Mouse (Mus musculus): ENCODE data around the gene Golim4. TPM values are rescaled to one million over a fixed set of nuclear protein-coding genes. Genes with fewer than 3 reads are reported as not detected.

The Golim4 gene
- total and polyA plus RNA-seq, 3 experiments, result 12.9 to 30.2 TPM; not detected in 1

GRCm38 (mm10) chr3:75930659-75931225, 26.0 kb downstream of the Golim4 start:
- Histone ChIP-seq H3K4me3 (ENCODE audit: control insufficient read depth in 1 of 2, insufficient read depth in 1 of 2, low read depth in 2 of 2, low read length in 2 of 2) (no peak overlapping the region), H3K4me1 (ENCODE audit: control insufficient read depth in 1 of 2, insufficient read depth in 2 of 2, low read length in 2 of 2) (no peaks in the 10 kb centered on the region), H3K79me2 (ENCODE audit: control insufficient read depth, insufficient read depth, low read length, poor library complexity) (no peaks in the 10 kb centered on the region; the same call in 1 of the 2 replicates), H3K36me3 (ENCODE audit: control insufficient read depth in 1 of 2, insufficient read depth in 2 of 2, low read length in 2 of 2) (peaks cover 0 to 6% of the 10 kb centered on the region in 2 experiments; a peak in 2 of 4 replicates), H3K9me3 (replicated peaks; ENCODE audit: insufficient read depth, low read length) (no peaks in the 10 kb centered on the region), H3K27me3 (ENCODE audit: control insufficient read depth in 1 of 2, insufficient read depth in 2 of 2, low read length in 2 of 2) (no peaks in the 10 kb centered on the region), H3K9ac (ENCODE audit: control insufficient read depth, low read depth, low read length, poor library complexity, severe bottlenecking) (no peak overlapping the region), H3K27ac (ENCODE audit: control insufficient read depth, low read depth, low read length) (no peak overlapping the region)
- TF ChIP-seq ZMIZ1 (IDR thresholded peaks at IDR 0.05; ENCODE audit: low read depth, low read length), result no peak
- TF ChIP-seq MAFK (IDR thresholded peaks at IDR 0.05; ENCODE audit: borderline replicate concordance, low read depth, low read length), result no peak
- no peak for TF ChIP-seq E2F4 (IDR thresholded peaks at IDR 0.05; ENCODE audit: borderline replicate concordance, low read depth, low read length)
- no peak for TF ChIP-seq TAL1 (IDR thresholded peaks at IDR 0.05; ENCODE audit: low read length)
- TF ChIP-seq MYB (IDR thresholded peaks at IDR 0.05; ENCODE audit: low read depth, low read length), result no peak
- no peak for TF ChIP-seq TBP (IDR thresholded peaks at IDR 0.05; ENCODE audit: low read depth, low read length)
- TF ChIP-seq POLR2AphosphoS2 (IDR thresholded peaks at IDR 0.05; ENCODE audit: low read length), result no peak
- TF ChIP-seq TCF12 (IDR thresholded peaks at IDR 0.05; ENCODE audit: low read depth, low read length), result no peak
- no peak for TF ChIP-seq NRF1 (IDR thresholded peaks at IDR 0.05; ENCODE audit: insufficient read depth, low read depth, low read length, poor library complexity, severe bottlenecking)
- TF ChIP-seq GATA1 (IDR thresholded peaks at IDR 0.05; ENCODE audit: low read depth, low read length), result no peak
- TF ChIP-seq USF1 (IDR thresholded peaks at IDR 0.05; ENCODE audit: low read depth, low read length), result no peak
- no peak for TF ChIP-seq MXI1 (IDR thresholded peaks at IDR 0.05; ENCODE audit: low read depth, low read length)
- no peak for DNase-seq (ENCODE audit: low read depth, low spot score)

DNA sequence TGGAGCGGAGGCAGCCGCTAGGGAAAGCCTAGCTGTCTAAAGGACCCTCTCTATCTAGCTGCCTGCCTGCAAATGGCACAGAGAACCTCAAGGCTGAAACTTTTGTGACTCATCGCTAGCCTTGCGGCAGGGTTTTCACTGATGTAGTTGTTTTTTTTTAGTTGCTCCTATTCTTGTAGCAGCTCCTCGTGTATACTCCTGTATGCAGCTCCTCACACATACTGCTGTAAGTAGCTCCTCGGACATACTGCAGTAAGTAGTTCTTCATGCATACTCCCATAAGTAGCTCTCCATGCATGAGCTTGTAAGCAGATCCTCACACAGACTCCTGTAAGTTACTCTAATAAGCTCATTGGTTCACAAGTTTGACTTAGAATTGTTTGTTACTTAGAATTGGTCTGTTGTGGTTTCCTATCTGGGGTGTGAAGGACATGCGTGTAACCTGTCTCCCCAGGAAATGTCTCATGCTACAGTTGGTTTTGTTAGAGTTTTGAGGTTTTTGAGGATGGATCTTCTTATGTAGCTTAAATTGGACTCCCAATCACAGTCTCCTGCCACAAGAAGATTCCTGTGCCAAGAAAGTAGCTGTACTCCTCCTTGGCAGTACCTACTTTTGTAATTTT, 26.7 kb downstream of the Golim4 start:
- H3K9me3 ChIP-seq (replicated peaks; ENCODE audit: insufficient read depth, low read length), result no peaks in the 10 kb centered on the region
- no peaks in the 10 kb centered on the region; the same call in 1 of the 2 replicates for H3K79me2 ChIP-seq (ENCODE audit: control insufficient read depth, insufficient read depth, low read length, poor library complexity)
- no peak overlapping the region for H3K4me3 ChIP-seq (ENCODE audit: control insufficient read depth in 1 of 2, insufficient read depth in 1 of 2, low read depth in 2 of 2, low read length in 2 of 2)
- H3K27ac ChIP-seq (ENCODE audit: control insufficient read depth, low read depth, low read length), result no peak overlapping the region
- H3K4me1 ChIP-seq (ENCODE audit: control insufficient read depth in 1 of 2, insufficient read depth in 2 of 2, low read length in 2 of 2), result no peaks in the 10 kb centered on the region; a peak in 1 of 4 replicates
- H3K9ac ChIP-seq (ENCODE audit: control insufficient read depth, low read depth, low read length, poor library complexity, severe bottlenecking), result no peak overlapping the region
- peaks cover 0 to 6% of the 10 kb centered on the region in 2 experiments; a peak in 2 of 4 replicates for H3K36me3 ChIP-seq (ENCODE audit: control insufficient read depth in 1 of 2, insufficient read depth in 2 of 2, low read length in 2 of 2)
- no peak for TF ChIP-seq GABPA (IDR thresholded peaks at IDR 0.05; ENCODE audit: low read depth, low read length)
- TF ChIP-seq SMC3 (IDR thresholded peaks at IDR 0.05; ENCODE audit: low read depth, low read length), result no peak
- TF ChIP-seq NRF1 (IDR thresholded peaks at IDR 0.05; ENCODE audit: insufficient read depth, low read depth, low read length, poor library complexity, severe bottlenecking), result no peak
- TF ChIP-seq UBTF (IDR thresholded peaks at IDR 0.05; ENCODE audit: borderline replicate concordance, insufficient read depth, low read depth, low read length), result no peak
- TF ChIP-seq KAT2A (conservative IDR thresholded peaks at IDR 0.05; ENCODE audit: low read depth, low read length), result no peak
- no peak for TF ChIP-seq RAD21 (IDR thresholded peaks at IDR 0.05; ENCODE audit: low read depth, low read length)
- no peak for TF ChIP-seq MYC (IDR thresholded peaks at IDR 0.05; ENCODE audit: low read depth, low read length)
- TF ChIP-seq MAZ (IDR thresholded peaks at IDR 0.05; ENCODE audit: low read depth, low read length), result no peak
- TF ChIP-seq BHLHE40 (IDR thresholded peaks at IDR 0.05; ENCODE audit: borderline replicate concordance, low read depth, low read length), result no peak
- TF ChIP-seq E2F4 (IDR thresholded peaks at IDR 0.05; ENCODE audit: borderline replicate concordance, low read depth, low read length), result no peak
- no peak for TF ChIP-seq MYB (IDR thresholded peaks at IDR 0.05; ENCODE audit: low read depth, low read length)
- TF ChIP-seq ETS1 (IDR thresholded peaks at IDR 0.05; ENCODE audit: low read depth, low read length), result no peak
- TF ChIP-seq MXI1 (IDR thresholded peaks at IDR 0.05; ENCODE audit: low read depth, low read length), result no peak
- no peak for TF ChIP-seq ZC3H11A (IDR thresholded peaks at IDR 0.05; ENCODE audit: low read depth, low read length)
- TF ChIP-seq JUND (IDR thresholded peaks at IDR 0.05; ENCODE audit: low read depth, low read length), result no peak
- no peak for TF ChIP-seq ZNF384 (IDR thresholded peaks at IDR 0.05; ENCODE audit: low read depth, low read length)
- no peak for TF ChIP-seq EP300 (IDR thresholded peaks at IDR 0.05; ENCODE audit: low read depth in 1 of 2, low read length in 2 of 2)
- no peak for TF ChIP-seq ZKSCAN1 (IDR thresholded peaks at IDR 0.05; ENCODE audit: low read depth, low read length)
- no peak for TF ChIP-seq ELF1 (IDR thresholded peaks at IDR 0.05; ENCODE audit: low read depth, low read length)
- no peak for TF ChIP-seq POLR2A (IDR thresholded peaks at IDR 0.05; ENCODE audit: control insufficient read depth in 1 of 2, insufficient read depth in 1 of 2, low read depth in 1 of 2, low read length in 2 of 2, poor library complexity in 1 of 2)
- H3K27me3 ChIP-seq (ENCODE audit: control insufficient read depth in 1 of 2, insufficient read depth in 2 of 2, low read length in 2 of 2), result no peaks in the 10 kb centered on the region
- DNase-seq (ENCODE audit: low read depth, low spot score), result no peak
